Mouse (Mus musculus) hindlimb bud, embryonic 11.5 days (tissue): ENCODE data around the gene Amh.
A peak's percentile ranks its signal among the peaks of the same experiment; 100 is the strongest.
"Not testable (repeated sequence)": the region's sequence is repeated elsewhere in the genome, so short reads cannot be mapped to it uniquely, and the experiment has no call there.

Experiments used
- DNase-seq: peaks from one replicate; pipeline ENCODE4 v3.0.0-alpha.2; 2012; ENCODE audit warnings: low read depth, low spot score; ENCODE audit errors: extremely low spot score

The Amh gene

GRCm38 (mm10) chr10:80826151-80827062 lies 21.4 kb downstream of the Amh start, which contains the start of gene Oaz1:
Oaz1 (plus strand) TSS chr10:80826656.
- DNase-seq = peak; percentile 98

GRCm38 (mm10) chr10:80827063-80827869 lies 22.2 kb downstream of the Amh start:
- no peak for DNase-seq

- DNase-seq = no peak
Observed at GRCm38 (mm10) chr10:80827870-80828420, 22.9 kb downstream of the Amh start.

- DNase-seq = not testable (repeated sequence)
Observed at GRCm38 (mm10) chr10:80828587-80828986, 23.5 kb downstream of the Amh start.

- DNase-seq = no peak
Observed at GRCm38 (mm10) chr10:80829359-80830278, 24.6 kb downstream of the Amh start.

- DNase-seq = no peak
Observed at GRCm38 (mm10) chr10:80831136-80831535, 26.1 kb downstream of the Amh start.

- no peak for DNase-seq
Observed at GRCm38 (mm10) chr10:80832818-80833217, 27.8 kb downstream of the Amh start.

- no peak for DNase-seq
Observed at GRCm38 (mm10) chr10:80835617-80836016, 30.6 kb downstream of the Amh start.

- no peak for DNase-seq
Observed at GRCm38 (mm10) chr10:80836949-80837379, 31.9 kb downstream of the Amh start.

- no peak for DNase-seq
Observed at GRCm38 (mm10) chr10:80837827-80838226, 32.8 kb downstream of the Amh start.

- DNase-seq = no peak
Observed at GRCm38 (mm10) chr10:80838346-80838912, 33.4 kb downstream of the Amh start.

- no peak for DNase-seq
Observed at GRCm38 (mm10) chr10:80839848-80840247, 34.8 kb downstream of the Amh start.

- no peak for DNase-seq
Observed at GRCm38 (mm10) chr10:80841685-80842084, 36.6 kb downstream of the Amh start.

GRCm38 (mm10) chr10:80842334-80842733 lies 37.3 kb downstream of the Amh start:
- no peak for DNase-seq

GRCm38 (mm10) chr10:80843087-80843930 lies 38.3 kb downstream of the Amh start:
- DNase-seq = no peak

GRCm38 (mm10) chr10:80843931-80844547 lies 39.0 kb downstream of the Amh start, which contains the start of gene Lingo3:
Lingo3 (minus strand) TSS chr10:80844039.
- no peak for DNase-seq

GRCm38 (mm10) chr10:80845055-80845693 lies 40.1 kb downstream of the Amh start:
- DNase-seq = no peak

GRCm38 (mm10) chr10:80845732-80846131 lies 40.7 kb downstream of the Amh start:
- DNase-seq = no peak
